Mouse (Mus musculus): ENCODE results near the gene Orai1.

The Orai1 gene

DNA sequence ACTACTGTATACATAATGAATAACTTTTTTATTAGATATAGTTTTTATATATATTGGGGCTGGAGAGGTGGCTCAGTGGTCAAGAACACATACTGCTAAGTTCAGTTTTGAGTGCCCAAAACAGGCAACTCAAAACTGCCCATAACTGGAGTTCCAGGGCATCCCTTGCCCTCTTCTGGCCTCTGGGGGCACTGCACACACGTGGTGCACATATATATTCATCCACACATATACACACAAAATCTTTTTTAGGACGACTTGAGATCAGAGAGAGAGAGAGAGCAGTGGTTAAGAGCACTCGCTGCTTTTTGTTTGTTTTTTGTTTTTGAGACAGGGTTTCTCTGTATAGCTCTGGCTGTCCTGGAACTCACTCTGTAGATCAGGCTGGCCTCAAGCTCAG is 16.4 kb downstream of the Orai1 start:
- in situ Hi-C loops (cut with MboI), result no loop called here

DNA sequence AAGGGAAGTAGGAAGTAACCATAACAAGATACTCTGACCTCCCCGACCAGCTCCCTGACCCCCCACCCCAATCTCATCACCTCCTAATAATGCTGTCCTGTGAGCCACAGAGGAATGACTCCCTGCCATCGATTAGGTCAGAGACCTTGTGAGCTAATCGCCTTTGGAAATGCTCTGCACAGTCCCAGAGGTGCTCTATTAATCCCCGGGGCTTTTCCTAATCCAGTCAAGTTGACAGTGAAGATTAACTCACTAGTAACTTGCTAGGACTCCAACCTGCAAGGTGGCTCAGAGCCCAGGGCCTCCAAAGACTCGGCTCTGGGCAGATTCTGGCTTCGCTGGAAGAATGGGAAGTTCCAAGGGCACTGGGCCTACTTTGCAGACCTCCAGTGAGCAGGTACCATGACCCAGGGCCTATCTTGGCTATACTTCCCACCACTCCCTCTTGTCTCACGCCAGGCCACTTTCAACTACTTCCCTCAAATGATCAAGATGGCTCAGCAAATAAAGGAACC is 18.8 kb downstream of the Orai1 start:
- in situ Hi-C loops (cut with MboI), result no loop called here

- in situ Hi-C loops (cut with MboI), result no loop called here
Observed at GRCm38 (mm10) chr5:123035089-123035488, 20.2 kb downstream of the Orai1 start.

GRCm38 (mm10) chr5:123035564-123035963 is 20.7 kb downstream of the Orai1 start:
- in situ Hi-C loops (cut with MboI), result no loop called here

GRCm38 (mm10) chr5:123038115-123038514 is 23.2 kb downstream of the Orai1 start:
- in situ Hi-C loops (cut with MboI), result no loop called here

GRCm38 (mm10) chr5:123039120-123039752 is 24.4 kb downstream of the Orai1 start:
- in situ Hi-C loops (cut with MboI), result no loop called here

DNA sequence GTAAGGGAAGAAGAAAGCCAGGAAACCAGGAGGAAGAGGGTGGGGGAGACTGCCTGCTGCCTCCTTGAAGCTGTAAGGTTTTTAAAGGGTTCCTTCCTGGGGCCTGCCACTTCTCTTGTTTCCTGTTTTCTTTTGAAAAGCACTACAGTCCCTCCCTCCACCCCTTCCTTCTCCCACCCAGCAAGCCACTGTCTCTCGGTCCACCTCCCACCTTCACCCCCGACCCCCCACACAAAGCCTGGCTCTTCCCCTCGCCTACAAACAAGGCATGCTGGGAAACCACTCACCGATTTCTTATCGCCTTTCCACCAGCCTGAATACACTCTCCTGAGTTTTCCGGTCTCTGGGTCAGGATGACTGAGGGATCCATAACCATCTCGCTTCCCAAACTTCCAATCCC is 25.9 kb downstream of the Orai1 start:
- in situ Hi-C loops (cut with MboI), result no loop called here

DNA sequence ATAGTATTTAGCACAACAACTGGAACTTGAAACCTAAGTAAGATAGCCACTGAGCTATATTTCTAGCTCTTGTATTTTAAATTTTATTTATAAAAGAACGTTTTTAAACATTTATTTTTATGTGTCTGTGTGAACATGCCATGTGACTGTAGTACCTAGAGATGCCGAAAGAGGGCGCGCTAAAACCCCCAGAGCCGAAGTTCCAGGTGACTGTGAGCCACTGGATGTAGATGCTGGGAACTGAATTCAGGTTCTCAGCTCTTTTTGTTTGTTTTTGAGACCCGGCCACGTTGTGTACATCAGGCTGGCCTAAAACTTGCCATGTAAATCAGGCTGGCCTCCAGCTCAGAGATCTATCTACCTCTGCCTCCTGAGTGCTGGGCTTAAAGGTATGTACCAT is 29.0 kb downstream of the Orai1 start:
- in situ Hi-C loops (cut with MboI), result no loop called here

GRCm38 (mm10) chr5:123045561-123046295 is 30.9 kb downstream of the Orai1 start:
- in situ Hi-C loops (cut with MboI), result no loop called here

DNA sequence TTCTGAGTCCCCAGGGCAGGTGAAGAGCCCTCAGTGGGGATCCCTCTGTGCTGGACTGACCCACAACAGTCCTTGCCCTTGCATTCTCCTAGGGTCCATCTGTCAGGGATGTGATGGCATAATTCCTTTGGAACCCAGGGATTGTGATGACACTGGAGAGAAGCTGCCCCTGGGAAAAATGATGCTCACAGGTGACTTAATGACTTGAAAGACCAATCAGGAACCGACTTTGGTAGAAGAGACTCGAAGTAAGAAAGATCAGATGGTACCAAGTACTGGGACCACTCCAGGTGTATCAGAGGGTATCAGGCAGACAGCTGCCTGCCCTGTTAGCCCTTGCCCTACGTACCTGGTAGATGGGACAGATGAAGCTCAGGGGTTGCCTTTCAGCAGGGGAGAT is 32.0 kb downstream of the Orai1 start, which contains the start of gene Morn3:
Morn3 (minus strand) TSS at position 101 of the 400 bp plus-strand sequence.
- in situ Hi-C loops (cut with MboI), result no loop called here

DNA sequence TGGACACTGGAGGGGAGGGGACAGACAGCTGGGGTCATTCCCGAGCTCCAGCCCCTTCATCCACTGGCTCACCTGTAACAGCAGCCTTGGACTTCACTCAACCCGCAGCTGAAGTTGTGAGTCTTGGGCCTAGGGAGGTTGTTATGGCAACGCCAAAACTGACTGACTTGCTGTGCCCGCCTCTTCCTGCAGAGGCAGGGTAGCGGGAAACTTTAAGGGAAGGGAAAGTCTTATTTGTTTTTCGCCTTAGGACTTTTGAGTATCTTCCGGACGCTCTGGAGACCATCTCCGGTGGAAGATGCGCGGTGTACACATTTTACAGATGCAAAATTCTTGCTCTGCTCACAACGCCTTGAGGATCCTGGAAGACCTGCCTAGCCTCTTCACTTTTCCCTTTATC is 34.4 kb downstream of the Orai1 start:
- in situ Hi-C loops (cut with MboI), result no loop called here

GRCm38 (mm10) chr5:123050918-123051317 is 36.0 kb downstream of the Orai1 start:
- in situ Hi-C loops (cut with MboI), result no loop called here

- in situ Hi-C loops (cut with MboI), result no loop called here
Observed at GRCm38 (mm10) chr5:123051736-123052135, 36.9 kb downstream of the Orai1 start.

DNA sequence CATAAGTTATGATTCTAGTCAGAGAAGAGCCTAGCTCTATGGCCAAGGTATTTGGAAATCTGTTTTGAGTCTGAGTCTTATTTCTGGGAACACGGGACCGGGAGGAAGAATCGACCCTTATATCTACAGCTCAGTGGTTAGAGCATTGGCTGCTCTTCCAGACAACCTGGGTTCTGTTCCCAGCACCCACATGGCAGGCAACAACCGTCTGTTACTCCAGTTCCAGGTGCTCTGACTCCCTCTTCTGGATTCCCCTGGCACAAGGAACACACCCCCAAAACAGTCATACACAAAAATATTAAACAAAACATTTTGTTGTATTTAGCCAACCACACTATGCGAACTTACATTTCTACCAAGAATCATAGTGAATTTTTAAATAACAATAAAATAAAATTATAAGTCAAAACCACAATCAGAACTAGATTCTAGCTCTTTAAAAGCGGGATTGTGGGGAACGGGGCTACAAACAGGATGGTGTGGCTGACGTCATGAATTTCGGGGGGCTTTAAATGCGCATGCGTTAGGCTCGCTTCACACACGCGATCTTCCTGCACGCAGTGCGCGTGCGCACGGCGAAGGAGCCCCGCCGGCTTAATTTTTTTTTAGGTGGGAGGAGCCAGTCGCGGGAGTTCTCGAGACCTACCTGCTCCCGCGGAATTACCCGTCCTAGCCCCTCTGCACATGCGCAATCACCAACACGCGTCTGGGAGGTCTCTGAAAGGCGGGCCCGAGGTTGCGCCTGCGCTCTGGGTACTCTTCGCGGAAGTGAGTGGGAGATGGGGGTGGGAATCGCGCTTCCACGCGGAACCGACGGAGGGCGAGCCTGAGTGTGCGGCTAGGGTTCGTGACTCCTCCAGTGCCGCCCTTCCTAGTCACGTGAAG is 42.7 kb downstream of the Orai1 start:
- in situ Hi-C loops (cut with MboI), result loop anchor here (5.0 kb wide), 1 partner anchor 90 kb away; no protein-coding TSS in a partner anchor

DNA sequence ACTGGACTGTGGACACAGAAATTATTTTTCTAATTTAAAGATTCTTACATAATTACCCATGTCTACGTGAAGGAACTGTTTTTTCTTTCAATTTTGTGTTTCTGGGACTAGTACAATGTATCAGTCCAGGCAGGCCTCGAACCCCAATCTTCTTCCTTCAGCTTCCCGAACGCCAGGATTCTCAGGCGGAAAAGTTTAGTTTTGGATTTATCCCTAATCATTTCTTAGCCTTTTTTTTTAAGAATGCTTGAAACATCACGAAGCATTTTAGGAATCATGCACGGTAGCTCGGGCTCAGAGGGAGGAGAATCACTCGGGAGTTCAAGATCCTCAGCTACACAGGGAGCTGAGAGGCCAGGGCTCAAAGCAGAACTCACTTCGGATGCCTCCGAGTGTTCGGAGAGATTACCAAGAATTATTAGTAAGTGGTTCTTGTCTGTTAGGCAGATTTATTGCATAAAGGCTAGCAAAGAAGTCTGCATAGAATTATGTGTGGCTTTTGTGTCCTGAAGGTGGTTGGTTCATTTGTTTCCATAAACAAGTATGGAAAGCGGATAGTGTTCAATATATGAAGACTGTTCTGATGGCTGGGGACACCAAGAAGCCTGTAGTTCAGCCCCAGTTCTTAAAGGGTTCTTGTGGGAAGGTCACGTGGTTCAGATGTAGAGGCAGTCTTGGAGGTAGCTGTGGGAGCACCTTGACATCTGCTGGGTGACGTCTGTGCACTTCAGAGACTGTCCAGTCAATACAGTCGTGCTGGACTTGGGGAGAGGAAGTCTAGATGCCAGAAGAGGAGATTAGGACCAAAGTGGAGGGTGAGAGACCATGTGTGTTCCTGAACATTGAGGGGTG is 43.6 kb downstream of the Orai1 start:
- in situ Hi-C loops (cut with MboI), result loop anchor here (5.0 kb wide), 1 partner anchor 91 kb away; no protein-coding TSS in a partner anchor

DNA sequence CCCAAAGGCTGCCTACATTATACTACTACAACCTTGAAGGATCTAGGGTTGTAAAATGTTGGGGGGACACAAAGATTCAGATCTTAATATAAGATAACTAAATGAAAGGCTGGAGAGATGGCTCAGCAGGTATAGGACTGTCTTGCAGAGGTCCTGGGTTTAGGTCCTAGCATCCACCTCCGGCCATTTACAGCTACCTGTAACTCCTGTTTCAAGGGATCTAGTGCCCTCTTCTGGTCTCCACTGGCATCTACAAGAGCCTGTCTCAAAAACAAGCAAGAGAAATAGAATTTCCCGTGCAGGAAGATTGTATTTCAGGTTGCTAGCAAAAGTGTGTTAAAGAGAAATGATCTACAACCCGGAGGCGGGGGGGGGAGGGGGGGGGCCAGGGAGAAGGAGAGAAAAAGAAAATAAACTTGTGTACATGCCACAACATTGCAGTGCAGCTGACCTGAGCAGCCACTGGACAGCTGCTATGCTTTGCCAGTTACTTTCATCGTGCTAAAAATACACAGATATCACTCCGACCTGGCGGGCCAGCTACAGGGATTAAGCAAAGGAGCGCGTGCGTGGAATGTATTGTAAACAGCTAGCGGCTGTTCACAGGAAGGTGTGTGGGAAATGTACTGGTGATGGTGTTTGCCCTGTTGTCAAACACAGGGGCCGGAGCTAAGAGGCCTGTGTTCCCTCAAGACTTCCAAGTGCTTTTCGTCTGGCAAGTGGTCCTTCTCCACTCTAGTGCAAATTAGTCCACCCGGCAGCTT is 45.1 kb downstream of the Orai1 start:
- in situ Hi-C loops (cut with MboI), result loop anchor here (5.0 kb wide), 2 partner anchors 72 to 93 kb away; partner anchors contain the start of gene Rhof

- in situ Hi-C loops (cut with MboI), result loop anchor here (5.0 kb wide), 1 partner anchor 71 kb away; the partner anchor contains the start of gene Rhof
Observed at GRCm38 (mm10) chr5:123060706-123061401, 46.0 kb downstream of the Orai1 start.

- in situ Hi-C loops (cut with MboI), result loop anchor here (5.0 kb wide), 1 partner anchor 71 kb away; the partner anchor contains the start of gene Rhof
Observed at GRCm38 (mm10) chr5:123061402-123061749, 46.5 kb downstream of the Orai1 start.

- in situ Hi-C loops (cut with MboI), result loop anchor here (5.0 kb wide), 1 partner anchor 69 kb away; the partner anchor contains the start of gene Rhof
Observed at GRCm38 (mm10) chr5:123063141-123063540, 48.3 kb downstream of the Orai1 start.

All from mature B cell (primary cell).